Mouse (Mus musculus): ENCODE results near the gene Defb36.

- TF ChIP-seq CTCF (IDR thresholded peaks at IDR 0.05) (no peak), EP300 (IDR thresholded peaks at IDR 0.05) (no peak)
These were observed 35.1 kb upstream of the Defb36 start, which contains the start of gene Gm17416 for GRCm38 (mm10) chr2:152569038-152569437.

Measured in lung, postnatal 0 days (tissue).